Mouse (Mus musculus): ENCODE data around the gene Hmcn2. TPM values are rescaled to one million over a fixed set of nuclear protein-coding genes. Genes with fewer than 3 reads are reported as not detected.

Hmcn2 gene
- total and polyA plus RNA-seq, 3 experiments, result 1.0 to 5.7 (median 2.1) TPM

DNA sequence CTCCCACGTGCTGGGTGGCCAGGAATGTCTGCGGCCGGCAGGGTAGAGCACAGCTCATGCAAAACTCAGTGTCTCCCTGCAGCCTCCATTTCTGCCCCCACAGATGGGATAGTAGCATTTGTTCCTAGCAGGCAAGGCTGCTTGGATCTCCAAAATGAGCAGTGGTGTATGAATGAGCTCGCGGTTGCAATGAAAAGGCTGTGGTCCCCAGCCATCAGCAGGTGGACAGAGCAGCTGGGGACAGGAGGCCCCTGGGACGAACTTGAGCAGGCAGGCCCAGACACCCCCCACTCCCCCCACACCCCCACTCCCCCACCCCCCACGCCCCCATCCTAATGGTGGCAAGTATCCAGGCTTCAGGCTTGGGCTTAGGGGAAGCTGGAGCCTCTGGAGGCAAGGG, 182.9 kb downstream of the Hmcn2 start:
- Histone ChIP-seq H3K4me3 (replicated peaks in 1 of 3; ENCODE audit: low read depth in 2 of 3, low read length in 2 of 3, poor library complexity in 1 of 3) (no peak overlapping the region), H3K27ac (ENCODE audit: insufficient read depth, low read depth) (no peak overlapping the region), H3K27me3 (replicated peaks) (no peaks in the 10 kb centered on the region), H3K4me1 (ENCODE audit: control insufficient read depth in 1 of 2, insufficient read depth in 2 of 2) (peaks cover 17 to 26% of the 10 kb centered on the region in 2 experiments), H3K9me3 (replicated peaks; ENCODE audit: low read length) (peaks cover 2% of the 10 kb centered on the region), H3K79me2 (replicated peaks; ENCODE audit: control insufficient read depth, extremely low read depth, insufficient read depth, poor library complexity, severe bottlenecking) (no peaks in the 10 kb centered on the region), H3K9ac (ENCODE audit: insufficient read depth, low read depth) (no peak overlapping the region), H3K36me3 (replicated peaks in 1 of 2; ENCODE audit: control insufficient read depth in 1 of 2, insufficient read depth in 1 of 2, low read length in 1 of 2) (peaks cover 8 to 96% of the 10 kb centered on the region in 2 experiments), H3K4me2 (ENCODE audit: insufficient read depth, low read depth, poor library complexity, severe bottlenecking) (no peak overlapping the region)
- in situ Hi-C loops (cut with MboI; ENCODE audit: low pct_ligation_motif_present, low pct_unique_long_range_greater_than_20kb, low sequenced_read_pairs) (loop anchor here (25.0 kb wide), 1 partner anchor 290 kb away; no protein-coding TSS in a partner anchor), dilution Hi-C loops (cut with MboI; ENCODE audit: extremely low pct_ligation_motif_present, extremely low pct_unique_long_range_greater_than_20kb, low sequenced_read_pairs) (no loop called here)
- DNase-seq (ENCODE audit: extremely low read depth), result no peak
- TF ChIP-seq PAX5 (IDR thresholded peaks at IDR 0.05; ENCODE audit: low read length) (no peak), MAFK (IDR thresholded peaks at IDR 0.05; ENCODE audit: insufficient replicate concordance, low read length) (no peak), ZC3H11A (IDR thresholded peaks at IDR 0.05; ENCODE audit: low read depth, low read length) (no peak), TBP (conservative IDR thresholded peaks at IDR 0.05; ENCODE audit: low read depth, low read length) (no peak), KAT2A (IDR thresholded peaks at IDR 0.05; ENCODE audit: insufficient replicate concordance, low read length) (no peak), USF2 (conservative IDR thresholded peaks at IDR 0.05; ENCODE audit: low read depth, low read length) (no peak), BHLHE40 (IDR thresholded peaks at IDR 0.05; ENCODE audit: low read depth, low read length) (no peak), TCF12 (IDR thresholded peaks at IDR 0.05; ENCODE audit: low read depth, low read length) (no peak), SIN3A (IDR thresholded peaks at IDR 0.05; ENCODE audit: low read length) (no peak), EP300 (IDR thresholded peaks at IDR 0.05; ENCODE audit: low read length) (no peak), HCFC1 (IDR thresholded peaks at IDR 0.05; ENCODE audit: low read depth, low read length) (no peak), UBTF (IDR thresholded peaks at IDR 0.05; ENCODE audit: low read depth, low read length) (no peak), ETS1 (conservative IDR thresholded peaks at IDR 0.05; ENCODE audit: low read depth, low read length) (no peak)

DNA sequence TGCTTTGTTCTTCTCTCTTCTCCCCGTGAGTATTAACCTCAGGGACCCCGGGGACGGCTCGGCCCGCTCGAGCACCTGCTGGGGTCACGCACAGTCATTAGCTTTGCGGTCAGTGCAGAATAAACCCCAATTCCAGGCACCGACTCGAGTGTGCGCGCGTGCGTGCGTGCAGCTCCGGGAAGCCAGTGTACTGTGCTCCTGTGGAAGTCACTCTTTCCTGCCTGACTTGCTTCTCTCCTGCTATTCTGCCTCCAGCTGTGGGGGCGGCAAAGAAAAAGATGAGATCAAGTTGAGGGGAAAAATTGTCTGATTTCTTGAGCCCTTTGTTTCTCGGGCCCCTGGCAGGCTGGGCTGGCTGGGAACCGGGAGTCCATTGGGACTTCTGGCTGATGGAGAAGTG, 183.4 kb downstream of the Hmcn2 start:
- in situ Hi-C loops (cut with MboI; ENCODE audit: low pct_ligation_motif_present, low pct_unique_long_range_greater_than_20kb, low sequenced_read_pairs), result loop anchor here (25.0 kb wide), 1 partner anchor 290 kb away; no protein-coding TSS in a partner anchor
- DNase-seq (ENCODE audit: extremely low read depth), result no peak
- no peaks in the 10 kb centered on the region for H3K27me3 ChIP-seq (replicated peaks)
- no peak overlapping the region for H3K9ac ChIP-seq (ENCODE audit: insufficient read depth, low read depth)
- TF ChIP-seq EP300 (IDR thresholded peaks at IDR 0.05; ENCODE audit: low read length), result no peak
- no peak for TF ChIP-seq ELF1 (IDR thresholded peaks at IDR 0.05; ENCODE audit: low read depth, low read length)
- no peak for TF ChIP-seq JUN (IDR thresholded peaks at IDR 0.05; ENCODE audit: insufficient read depth, low read depth, low read length)
- TF ChIP-seq CHD1 (IDR thresholded peaks at IDR 0.05; ENCODE audit: low read depth, low read length), result no peak
- TF ChIP-seq CHD2 (IDR thresholded peaks at IDR 0.05; ENCODE audit: low read length), result no peak
- no peak for TF ChIP-seq MAFK (IDR thresholded peaks at IDR 0.05; ENCODE audit: insufficient replicate concordance, low read length)
- no peak for TF ChIP-seq MXI1 (IDR thresholded peaks at IDR 0.05; ENCODE audit: low read depth, low read length)
- TF ChIP-seq RCOR1 (conservative IDR thresholded peaks at IDR 0.05; ENCODE audit: low read depth, low read length), result no peak
- no peak for TF ChIP-seq UBTF (IDR thresholded peaks at IDR 0.05; ENCODE audit: low read depth, low read length)
- no peak for TF ChIP-seq TCF12 (IDR thresholded peaks at IDR 0.05; ENCODE audit: low read depth, low read length)
- TF ChIP-seq GABPA (IDR thresholded peaks at IDR 0.05; ENCODE audit: insufficient replicate concordance, low read depth, low read length), result no peak
- TF ChIP-seq RAD21 (IDR thresholded peaks at IDR 0.05; ENCODE audit: low read depth, low read length), result no peak
- no peak for TF ChIP-seq USF1 (IDR thresholded peaks at IDR 0.05; ENCODE audit: low read depth, low read length)
- H3K36me3 ChIP-seq (replicated peaks in 1 of 2; ENCODE audit: control insufficient read depth in 1 of 2, insufficient read depth in 1 of 2, low read length in 1 of 2), result peaks cover 8 to 97% of the 10 kb centered on the region in 2 experiments
- H3K9me3 ChIP-seq (replicated peaks; ENCODE audit: low read length), result no peaks in the 10 kb centered on the region
- H3K4me2 ChIP-seq (ENCODE audit: insufficient read depth, low read depth, poor library complexity, severe bottlenecking), result no peak overlapping the region
- dilution Hi-C loops (cut with MboI; ENCODE audit: extremely low pct_ligation_motif_present, extremely low pct_unique_long_range_greater_than_20kb, low sequenced_read_pairs), result no loop called here
- H3K4me1 ChIP-seq (ENCODE audit: control insufficient read depth in 1 of 2, insufficient read depth in 2 of 2), result peaks cover 17 to 26% of the 10 kb centered on the region in 2 experiments
- no peak overlapping the region for H3K4me3 ChIP-seq (replicated peaks in 1 of 3; ENCODE audit: low read depth in 2 of 3, low read length in 2 of 3, poor library complexity in 1 of 3)
- H3K79me2 ChIP-seq (replicated peaks; ENCODE audit: control insufficient read depth, extremely low read depth, insufficient read depth, poor library complexity, severe bottlenecking), result no peaks in the 10 kb centered on the region
- no peak overlapping the region for H3K27ac ChIP-seq (ENCODE audit: insufficient read depth, low read depth)
